Mouse (Mus musculus): ENCODE measurements around the gene Ren1.

GRCm38 (mm10) chr1:133329638-133329964 lies 20.7 kb upstream of the Ren1 start:
- TF ChIP-seq CTCF (IDR thresholded peaks at IDR 0.05; ENCODE audit: low read depth, low read length) (no peak), POLR2A (IDR thresholded peaks at IDR 0.05; ENCODE audit: borderline replicate concordance, low read depth, low read length) (no peak)
